Mouse (Mus musculus) thymus, postnatal 36 days (tissue): ENCODE measurements around the gene Rpp30.

Experiments
- DNase-seq, 2 experiments: peaks; one replicate each; pipeline ENCODE4 v3.0.0; 2022; ENCODE audit warnings: mixed read lengths in 2 of 2

Rpp30 gene

GRCm38 (mm10) chr19:36129213-36129612 lies 45.7 kb downstream of the Rpp30 start:
- no peak for DNase-seq

GRCm38 (mm10) chr19:36129643-36130042 lies 46.1 kb downstream of the Rpp30 start:
- DNase-seq, result no peak

GRCm38 (mm10) chr19:36130181-36130580 lies 46.7 kb downstream of the Rpp30 start:
- DNase-seq, result no peak

GRCm38 (mm10) chr19:36131990-36132389 lies 48.5 kb downstream of the Rpp30 start:
- DNase-seq, result no peak

- no peak for DNase-seq
These were observed 49.5 kb downstream of the Rpp30 start for GRCm38 (mm10) chr19:36133064-36133463.

- DNase-seq, result no peak
These were observed 50.2 kb downstream of the Rpp30 start for GRCm38 (mm10) chr19:36133731-36134130.

- DNase-seq, result no peak
These were observed 60.1 kb downstream of the Rpp30 start for GRCm38 (mm10) chr19:36143571-36143970.

- DNase-seq, result no peak
These were observed 65.1 kb downstream of the Rpp30 start for GRCm38 (mm10) chr19:36148578-36148977.

- no peak for DNase-seq
These were observed 66.9 kb downstream of the Rpp30 start for GRCm38 (mm10) chr19:36150241-36151007.
